Mouse (Mus musculus): Measurements from ENCODE around the gene Grasp.

DNA sequence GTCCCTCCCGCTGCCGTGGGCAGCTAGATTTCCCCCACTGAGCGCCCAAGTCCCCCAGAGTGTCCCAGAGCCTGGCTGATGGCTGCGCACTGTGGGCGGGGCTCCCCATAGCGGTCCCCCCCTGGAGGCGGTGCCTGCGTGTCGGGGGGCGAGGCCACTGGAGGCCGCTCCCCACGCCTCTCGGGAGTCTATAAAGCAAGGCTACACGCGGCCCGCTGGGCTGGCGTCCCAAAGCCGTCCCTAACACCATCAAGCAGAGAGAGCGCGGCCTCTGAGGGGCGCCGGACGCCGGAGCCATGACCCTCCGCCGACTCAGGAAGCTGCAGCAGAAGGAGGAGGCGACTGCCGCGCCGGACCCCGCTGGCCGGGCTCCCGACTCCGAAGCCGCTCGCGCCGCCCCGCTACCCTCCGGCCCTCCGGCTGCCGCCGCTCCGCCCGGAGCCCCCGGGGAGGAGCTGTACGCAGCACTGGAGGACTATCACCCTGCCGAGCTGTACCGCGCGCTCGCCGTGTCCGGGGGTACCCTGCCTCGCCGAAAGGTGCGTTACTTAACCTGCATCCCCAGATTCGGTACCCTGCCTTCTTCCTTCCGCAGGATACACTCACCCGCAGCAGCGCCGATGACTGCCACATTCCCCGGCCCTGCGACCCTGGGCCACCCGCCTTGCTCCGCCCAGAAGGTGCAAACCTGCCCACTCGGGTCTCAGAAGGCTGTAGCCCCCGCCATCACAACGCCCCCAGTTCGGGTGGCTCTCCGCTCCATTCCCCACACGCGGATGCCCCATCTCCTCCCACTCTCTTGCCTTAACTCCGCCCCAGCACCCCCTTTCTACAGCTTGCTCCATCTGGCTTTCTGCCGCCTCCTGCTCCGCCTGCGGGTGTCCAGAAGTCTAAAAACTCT is at the start of gene Grasp:
- no peak for TF ChIP-seq TAL1 (IDR thresholded peaks at IDR 0.05; ENCODE audit: low read length)
- TF ChIP-seq GATA1 (IDR thresholded peaks at IDR 0.05; ENCODE audit: low read length) = no peak

All from erythroblast, embryonic 14.5 days (primary cell).